Mouse (Mus musculus) cerebellum, adult 11 months (tissue): ENCODE measurements around the gene Abr.

ENCODE experiments used
- DNase-seq: peaks from one replicate; pipeline ENCODE4 v3.0.0; 2022

The Abr gene

DNA sequence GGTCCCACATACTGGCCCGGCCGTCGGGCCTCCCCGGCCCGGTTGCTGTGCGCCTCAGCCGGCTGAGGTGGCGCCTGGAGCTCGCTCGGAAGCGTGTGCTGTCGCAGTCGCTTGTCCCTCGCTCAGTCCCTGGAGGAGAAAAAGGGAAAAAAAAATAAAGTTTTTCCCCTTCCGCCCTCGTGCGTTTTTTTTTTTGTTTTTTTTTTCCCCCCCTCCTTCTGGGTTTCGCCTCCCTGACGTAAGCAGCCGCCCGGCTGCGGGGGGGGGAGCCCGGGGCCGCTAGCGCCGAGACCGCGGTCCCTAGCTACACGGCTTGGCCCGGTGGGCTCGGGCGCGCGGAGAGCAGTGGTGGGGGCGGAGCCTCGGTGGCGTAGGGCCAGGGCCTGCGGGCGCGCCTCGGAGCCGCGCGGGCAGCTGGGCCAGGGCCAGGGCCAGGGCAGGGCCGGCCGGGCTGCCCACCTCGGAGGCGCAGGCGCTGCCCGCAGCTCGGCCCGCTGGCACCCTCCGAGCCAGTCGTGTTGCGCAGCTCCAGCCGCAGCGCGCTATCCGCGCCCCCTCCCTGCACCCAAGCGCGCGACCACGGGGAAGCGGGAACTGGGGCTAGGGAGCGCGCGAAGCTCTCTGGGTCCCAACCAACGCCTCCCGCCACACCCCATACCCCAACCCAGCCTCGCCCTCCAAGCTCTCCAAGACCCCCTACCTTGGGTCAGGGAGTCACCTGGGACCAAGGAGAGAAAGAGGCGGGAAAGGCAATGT is 1.3 kb upstream of the Abr start:
- no peak for DNase-seq

DNA sequence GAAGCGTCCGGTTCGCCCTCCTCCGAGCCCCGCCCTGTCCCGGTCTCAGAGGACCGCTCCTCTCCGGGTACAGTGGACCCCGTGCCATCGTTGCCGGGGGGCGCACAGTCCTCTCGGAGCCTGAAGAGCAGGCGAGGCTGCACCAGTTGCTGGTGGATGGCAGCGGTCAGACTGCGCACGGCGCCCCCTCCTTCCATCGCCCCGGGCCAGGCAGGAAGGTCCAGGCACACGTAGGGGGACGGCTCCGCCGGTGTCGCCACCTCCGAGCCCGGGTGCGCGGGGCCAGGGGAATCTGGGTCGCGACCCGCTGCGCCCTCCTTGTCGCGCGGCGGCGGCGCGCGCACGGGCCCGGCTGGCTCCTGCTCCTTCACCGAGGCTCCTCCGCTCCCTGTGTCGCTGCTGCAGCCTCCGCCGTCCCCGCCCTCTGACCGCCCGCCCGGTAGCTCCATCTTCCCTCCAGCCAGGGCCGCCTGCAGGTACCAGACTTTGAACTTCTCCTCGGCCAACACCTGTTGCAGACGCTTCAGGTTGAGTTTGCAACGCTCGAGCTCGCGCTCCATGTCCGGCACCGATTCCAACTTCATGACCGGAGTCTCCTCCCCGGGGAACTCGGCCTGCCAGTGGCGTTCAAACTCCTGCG is 572 bp upstream of the Abr start:
- no peak for DNase-seq

DNA sequence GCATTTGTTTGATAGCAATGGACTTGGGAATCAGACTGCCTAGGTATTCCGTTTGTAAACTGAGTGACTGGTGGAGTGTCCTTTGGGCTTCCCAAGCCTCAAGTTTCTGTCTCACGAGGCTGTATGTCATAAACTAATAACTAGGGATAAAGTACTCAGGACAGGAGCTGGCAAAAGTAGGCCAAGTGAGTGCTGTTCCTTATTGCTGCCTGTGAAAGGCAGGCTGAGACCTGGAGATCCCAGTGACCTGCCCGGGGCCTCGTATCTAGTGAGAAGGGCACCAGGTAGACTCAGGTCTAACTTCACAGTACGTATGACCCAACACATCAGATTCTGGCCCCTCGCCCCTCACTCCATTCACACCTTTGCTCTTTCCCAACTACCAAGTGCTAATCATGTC is 4.0 kb downstream of the Abr start:
- no peak for DNase-seq

DNA sequence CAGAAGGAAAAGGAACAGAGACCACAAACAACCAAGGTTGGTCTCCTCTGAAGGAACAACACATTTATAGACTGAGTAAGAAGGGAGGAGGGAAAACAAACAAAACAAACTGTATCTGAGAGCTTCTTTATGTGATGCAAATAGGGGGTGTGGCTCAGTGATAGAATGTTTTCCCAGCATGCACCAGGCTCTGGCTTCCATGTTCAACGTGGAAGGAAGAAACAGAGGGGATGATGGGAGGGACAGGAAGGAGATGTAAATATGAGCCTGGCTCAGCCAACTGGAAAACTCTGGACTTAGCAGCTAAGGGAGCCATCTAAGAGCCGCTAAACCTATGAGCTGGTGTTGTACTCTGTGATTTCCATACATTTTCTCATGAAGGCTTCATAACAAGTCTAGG is 7.9 kb downstream of the Abr start:
- DNase-seq = no peak

DNA sequence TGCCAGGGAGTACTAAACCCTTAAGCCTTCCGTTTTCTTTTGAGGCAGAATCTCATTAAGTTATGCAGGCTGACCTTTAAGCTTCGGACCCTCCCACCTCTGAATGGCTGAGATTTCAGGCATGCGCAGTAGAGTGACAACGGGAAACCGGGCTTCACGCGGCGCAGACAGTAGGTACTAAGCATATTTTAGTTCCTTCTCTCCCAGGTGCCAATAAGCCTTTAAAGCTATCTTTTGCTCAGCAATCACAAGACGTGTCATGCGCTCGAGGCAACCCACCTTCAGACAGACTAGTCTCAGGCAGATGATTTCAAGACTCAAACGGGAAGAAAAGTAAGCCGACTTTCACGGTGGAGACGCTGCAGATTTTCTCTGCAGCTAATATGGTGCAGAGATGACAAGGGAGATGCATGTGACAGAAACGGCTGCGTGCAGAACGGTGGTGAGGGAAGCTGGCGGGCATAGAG is 9.4 kb downstream of the Abr start:
- peak; percentile 37 for DNase-seq

DNA sequence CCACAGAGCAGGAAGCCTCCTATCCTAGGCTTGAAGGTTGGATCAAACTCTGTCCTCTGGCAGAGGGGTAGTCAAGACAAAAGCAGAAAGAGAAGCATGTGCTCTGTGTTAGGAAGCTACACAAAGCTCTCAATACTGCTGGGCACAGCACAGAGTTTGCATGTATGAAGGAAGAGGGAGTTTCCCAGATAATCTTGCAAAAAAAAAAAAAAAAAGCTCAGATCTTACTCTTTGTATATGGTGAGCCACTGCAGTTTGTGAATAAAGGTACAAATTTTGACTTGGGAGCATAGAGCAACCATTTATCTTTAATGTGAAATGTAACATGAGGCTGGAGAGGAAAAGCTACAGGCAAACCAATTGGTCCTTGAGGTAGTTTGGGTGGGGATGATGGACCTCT is 11.2 kb downstream of the Abr start:
- DNase-seq = no peak

DNA sequence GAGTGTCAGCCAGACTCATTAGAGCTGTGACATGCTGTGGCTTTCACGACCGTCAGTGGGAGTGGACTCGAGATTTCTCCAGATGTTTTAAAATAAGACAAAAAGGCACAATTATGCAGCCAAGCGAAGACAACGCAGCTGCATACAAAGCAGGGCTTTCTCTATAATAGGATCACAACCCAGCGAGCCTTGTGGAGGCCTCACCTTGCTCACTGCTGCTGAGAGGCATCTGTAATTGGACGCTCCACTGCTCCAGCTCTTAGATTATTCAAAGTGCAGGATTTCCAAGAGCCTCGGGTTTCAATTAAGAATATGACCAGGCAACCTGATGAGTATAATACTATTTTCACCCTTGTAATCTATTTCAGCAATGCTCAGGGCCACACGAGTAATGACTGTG is 15.6 kb downstream of the Abr start:
- DNase-seq = no peak

DNA sequence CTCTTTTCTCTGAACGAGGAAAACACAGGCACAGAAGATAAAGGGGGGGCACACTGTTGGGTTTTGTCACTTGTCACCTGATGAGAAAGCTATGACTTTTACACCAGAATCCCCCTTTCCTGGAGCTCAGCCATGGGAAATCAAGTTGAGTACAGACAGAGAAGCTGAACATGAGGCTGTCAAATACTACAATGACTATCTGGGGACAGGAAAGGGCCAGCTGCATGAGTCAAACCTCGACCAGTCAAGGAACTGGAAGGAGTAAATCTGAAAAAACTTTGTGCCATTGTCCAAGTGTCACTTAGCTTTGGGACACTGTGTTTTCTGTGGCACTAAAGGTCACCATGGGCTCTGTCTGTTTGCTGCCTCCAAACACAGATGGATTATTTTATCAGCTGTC is 22.9 kb downstream of the Abr start:
- no peak for DNase-seq

DNA sequence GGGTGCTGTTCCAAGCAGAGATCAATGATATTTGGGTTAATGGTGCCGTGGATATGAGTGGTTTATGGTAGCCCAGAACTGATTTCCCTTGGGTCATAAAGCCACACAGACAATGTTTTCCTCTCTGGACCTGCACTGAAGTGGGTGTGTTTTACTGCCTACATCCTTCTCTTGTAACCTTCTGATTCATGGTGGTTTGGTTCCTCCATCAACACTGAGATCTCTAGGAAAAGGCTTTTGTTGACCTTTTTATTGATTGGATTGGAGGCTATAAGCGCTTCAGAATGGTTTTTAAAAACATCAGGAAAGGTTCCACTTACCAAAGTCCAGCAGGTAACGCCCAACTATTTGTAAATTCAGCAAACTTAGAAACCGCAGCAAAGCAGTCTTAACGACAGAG is 23.4 kb downstream of the Abr start:
- DNase-seq = no peak

DNA sequence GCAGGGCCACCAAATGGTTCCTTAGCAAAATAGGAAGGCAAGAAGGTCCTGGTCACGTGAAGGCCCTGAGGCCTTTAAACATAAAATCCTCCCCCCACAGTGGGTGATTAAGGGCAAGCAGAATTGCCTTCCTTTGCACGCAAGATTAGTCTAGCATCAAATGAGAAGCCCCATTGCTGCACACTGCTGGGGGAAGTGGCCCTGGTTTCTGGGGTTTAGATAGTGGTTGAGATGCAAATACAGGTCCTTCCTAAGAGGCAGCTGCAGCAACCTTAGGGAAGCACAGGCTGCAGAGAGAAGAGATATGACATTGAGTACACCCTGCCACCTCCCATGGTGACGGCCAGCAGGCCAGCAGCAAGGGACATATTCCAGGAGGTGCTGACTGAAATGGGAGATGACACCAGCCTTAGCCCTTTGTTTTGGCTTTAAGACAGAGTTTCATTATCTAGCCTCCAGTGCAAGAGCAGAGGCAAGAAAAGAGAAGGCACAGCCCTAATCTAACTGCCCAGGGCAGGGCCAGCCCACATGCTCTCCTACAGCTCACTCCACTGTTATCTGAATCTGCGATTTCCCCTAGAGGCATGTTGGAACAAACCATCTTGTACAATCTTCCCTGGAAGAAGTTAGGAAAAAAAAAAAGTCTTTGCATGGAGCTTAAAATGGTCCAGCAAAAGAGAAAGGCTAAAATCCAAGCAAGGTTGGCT is 28.3 kb downstream of the Abr start:
- no peak for DNase-seq

DNA sequence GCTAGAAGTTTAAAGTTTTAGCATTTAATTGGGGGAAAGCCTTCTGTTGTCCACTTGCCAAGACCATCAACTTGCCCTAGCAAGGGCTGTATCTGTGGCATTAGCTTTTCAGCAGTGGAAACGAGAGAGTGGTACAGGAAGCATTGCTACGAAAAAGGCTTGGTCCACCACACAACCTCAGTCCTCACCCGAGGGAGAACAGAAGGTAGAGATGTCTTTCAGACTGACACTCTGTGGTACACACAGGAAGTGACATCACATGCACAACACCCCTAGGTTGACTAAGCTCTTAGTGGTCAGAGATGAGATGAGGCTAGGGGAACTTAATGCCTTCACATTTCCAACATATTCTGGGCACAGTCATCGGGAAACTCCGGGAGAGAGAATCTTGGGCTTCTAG is 32.4 kb downstream of the Abr start:
- no peak for DNase-seq

DNA sequence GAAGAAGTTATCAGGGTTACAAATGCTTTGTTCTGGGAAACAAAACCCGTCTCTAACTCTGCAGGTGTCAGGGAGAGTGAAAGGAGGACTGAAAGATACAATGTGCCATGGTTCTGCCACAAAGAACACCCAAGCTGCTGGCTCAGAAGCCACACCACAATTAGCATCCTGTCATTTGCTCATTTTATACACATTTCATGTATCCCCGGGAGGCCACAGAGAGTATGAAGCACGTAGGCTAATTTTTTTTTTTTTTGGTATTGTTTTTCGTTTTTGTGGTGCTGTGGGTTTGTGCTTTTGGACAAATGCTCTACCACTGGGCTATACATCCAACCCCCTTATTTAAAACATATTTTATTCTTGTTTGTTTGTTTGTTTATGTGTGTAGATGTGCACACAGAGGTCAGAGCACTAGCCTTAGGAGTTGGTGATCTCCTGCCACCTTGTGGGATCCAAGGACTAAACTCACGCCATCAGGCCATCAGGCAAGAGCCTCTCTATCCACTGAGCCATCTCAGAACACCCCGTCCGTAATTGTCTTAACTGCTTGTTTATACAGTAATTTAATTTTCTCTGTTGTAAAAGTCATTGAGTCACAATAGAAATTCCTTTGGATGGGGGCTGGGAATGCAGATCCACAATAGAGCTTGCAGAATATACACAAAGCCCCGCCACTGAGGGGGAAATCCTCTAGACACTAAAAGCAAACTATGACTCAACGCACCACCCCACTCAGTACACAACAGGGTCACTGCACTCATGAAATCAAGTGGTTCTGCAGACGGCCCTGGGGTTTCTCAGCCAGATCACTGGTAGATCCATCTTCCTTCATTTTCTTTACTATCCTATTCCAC is 33.3 kb downstream of the Abr start:
- no peak for DNase-seq

DNA sequence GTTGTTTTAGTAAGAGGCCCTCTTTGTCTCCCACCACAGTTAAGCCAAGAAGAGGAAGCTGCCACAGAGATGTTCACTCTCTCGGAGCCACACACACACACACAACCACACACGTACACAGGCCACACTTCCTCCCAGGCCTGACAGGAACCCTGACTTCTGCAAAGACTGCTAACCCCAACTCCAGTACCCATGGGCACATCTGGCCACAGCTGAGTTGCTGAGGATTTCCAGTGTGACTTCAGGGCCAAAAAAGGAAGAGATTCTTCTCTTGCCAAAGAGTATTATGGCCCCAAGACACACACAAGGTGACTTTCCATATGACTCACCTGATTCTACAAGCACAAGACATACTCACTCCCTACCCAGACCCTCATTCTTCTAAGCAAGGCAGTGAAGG is 34.1 kb downstream of the Abr start:
- no peak for DNase-seq

DNA sequence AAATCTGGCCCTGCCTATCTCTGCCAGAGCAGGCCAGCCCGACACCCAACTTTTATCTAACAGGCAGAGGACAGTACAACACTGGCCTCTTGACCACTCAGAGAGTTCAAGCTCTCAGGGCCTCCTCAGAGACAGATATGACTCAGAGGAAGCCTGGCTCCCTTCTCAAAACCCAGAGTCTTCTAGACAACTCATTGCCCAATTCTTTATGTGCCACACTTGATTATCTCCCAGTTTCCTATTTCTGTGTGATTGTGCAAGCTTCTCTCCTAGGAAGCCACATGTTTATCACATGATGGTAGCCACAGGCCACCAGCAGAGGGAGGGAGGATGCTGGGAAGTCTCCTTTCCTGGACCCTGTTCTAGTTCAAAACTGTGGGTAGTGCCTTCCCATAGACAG is 34.8 kb downstream of the Abr start:
- no peak for DNase-seq

DNA sequence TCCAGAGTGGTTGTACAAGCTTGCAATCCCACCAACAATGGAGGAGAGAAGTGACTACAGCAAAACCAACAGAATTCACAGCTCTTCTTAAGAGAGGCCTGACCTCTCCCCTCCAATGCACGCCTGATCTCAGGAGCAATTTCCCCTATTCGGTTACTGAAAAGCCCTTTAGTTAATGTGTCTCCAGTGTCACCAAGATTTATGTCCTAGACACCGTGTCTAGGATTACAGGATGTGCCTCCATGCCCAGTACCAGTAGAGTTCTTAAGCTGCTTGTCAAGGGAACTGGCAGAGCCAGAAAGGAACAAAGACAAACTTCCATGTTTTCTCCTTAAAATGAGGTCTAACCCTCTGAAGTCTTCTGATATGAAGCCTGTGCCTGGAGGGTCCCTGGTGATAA is 36.0 kb downstream of the Abr start:
- DNase-seq = no peak

DNA sequence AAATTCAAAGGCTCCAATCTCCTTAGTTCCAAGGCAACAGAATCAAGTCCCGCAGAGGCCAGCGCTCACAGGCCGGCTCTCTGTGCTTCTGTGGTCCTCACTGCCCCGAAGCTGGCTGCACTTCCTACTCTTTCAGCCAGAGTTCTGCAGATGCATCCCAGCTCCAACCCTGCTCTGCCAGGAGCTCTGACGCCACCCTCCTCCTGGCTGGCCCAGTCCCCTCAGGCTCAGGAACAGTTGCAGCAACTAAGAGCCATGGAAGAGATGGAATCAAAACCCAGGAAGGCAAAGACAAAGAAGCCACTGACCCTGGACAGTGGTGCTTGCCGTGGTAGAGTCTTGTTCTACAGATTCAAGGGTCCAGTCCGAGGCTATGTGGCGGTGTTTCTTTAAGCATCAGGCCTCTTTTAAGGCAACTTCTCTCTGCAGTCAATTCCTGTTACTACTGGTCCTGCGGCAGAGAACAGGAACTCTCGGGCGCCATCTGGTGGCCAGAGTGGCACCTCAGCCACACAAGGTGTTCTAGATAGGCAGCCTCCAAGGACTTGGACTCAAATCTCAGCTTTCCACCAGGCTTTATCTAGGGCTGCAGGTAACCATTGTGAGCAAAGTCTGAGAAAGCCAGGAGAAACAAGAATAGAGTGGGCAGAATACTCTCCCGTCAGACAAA is 44.4 kb downstream of the Abr start:
- DNase-seq = peak; percentile 81

DNA sequence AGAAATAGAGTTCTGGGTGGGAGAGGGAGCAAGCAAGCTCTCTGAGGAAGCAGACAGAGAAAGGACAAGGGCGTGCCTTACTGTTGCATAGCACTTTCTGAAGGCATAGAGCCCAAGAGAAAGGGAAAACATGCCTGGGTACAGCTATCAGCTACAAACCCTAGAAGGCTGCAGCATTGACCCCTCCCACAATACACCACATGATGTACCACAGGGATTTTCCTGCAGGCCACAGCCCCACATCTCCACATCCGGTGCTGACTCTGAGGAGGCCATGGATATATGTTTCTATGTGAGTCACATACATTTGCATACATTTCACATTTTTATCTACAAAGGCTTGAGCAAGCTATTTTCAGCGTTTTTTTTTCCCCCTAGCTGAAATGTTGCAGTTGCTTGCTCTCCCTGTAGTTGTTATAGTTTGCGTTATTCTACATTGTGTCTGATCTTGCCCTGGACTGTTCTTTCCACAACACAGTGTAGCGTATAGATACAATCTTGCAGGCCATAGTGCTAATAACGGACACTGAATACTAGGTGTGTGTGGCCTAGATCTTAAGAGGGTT is 49.2 kb downstream of the Abr start:
- no peak for DNase-seq

DNA sequence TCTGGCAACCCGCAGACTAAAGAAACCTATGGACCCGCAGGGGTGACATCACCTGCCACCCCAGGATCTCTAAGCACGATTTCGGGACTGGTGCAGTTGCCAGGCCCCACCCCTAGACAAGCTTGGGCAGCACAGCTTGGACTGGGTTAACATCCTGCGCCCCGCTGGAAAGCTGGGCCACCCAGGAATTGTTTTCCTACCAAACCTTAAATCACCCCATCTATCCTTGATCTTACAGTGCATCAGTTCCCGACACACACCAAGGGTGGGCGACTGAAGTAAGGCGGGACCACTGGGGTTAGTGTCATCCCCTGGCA is 50.5 kb downstream of the Abr start:
- no peak for DNase-seq

DNA sequence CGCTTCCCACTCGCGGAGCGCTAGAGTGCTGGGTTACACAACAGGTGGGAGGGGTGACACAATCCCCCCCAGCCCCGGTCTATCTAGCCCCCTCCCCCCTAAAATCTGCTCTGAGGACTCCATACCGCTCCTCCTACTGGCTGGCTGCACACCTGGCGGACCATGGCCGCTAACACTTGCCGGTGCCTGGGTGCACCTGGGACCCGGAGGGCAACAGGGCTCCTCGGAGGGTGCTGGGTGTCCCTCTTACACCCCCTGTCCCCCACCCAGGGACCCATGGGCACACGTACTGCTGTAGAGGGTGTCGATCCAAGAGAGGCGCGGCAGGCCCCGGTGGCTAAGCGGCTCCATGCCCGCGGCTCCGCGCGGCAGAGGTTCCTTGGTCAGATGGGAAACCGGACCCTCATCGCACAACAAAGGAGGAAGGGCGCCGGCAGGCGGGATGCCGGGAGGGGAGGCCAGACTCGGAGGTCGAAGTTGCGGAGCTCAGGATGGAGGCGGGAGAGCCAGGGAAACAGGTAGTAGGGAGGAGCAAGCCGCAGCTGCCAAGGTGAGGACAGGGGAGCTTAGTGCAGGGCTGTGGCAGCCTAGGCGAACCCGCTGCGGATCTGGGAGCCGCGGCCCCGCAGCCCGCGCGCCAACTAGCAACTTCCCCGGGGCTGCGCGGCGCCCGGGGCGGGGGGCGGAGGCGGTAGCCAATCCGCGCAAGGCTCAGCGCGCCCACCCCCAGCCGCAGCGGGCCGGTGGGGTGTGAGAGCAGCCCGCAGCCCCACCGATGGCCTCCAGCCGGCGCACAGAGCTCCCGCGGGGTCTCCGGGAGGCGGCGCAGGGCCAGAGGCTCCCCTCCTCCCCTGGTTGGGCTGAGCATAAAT is 51.1 kb downstream of the Abr start:
- DNase-seq = peak; percentile 7

DNA sequence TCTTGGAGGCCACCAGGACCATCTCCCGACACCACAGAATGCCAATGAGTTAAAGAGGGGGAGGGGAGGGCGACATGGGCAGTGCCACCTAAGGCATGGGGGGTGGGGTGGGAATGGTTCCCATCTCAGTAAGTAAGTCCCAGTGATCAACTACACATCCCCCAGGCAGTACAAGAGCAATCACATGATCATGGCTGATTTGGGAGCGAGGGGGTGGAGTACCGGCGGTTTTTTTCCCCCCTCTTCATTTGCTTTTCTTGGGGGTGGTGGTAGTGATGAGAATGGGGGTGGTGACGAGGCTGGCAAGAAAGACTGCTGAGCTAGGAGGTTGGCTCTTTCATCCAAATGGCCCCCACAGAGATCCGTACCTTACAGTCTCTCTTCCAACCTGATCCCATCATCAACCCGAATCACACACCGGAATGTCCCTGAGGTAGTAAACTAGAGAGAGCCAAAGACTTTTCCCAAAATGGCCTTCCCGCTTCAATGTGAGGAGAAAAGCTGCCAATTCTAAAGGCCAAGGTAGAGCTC is 51.8 kb downstream of the Abr start:
- DNase-seq = no peak

DNA sequence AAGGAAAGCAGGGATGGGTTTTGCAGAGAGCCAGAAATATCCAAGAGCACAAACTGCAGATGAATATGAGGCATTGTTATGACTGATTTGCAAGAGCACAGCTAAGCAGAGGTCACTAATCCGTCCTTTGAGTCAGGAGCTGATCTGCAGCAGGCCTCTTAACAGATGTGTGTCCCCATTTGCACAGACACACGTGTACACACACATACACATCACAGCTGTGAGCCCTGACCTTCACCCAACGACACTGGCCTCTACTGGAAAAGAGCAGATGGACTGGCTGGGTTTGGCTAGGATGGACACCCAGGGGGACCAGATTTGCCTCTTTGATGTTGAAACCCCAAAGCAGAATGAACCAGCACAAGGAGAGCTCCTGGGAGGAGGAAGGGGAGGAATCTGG is 52.7 kb downstream of the Abr start:
- no peak for DNase-seq
